Comparison of ENCODE assay signal across 8 mouse cellular contexts in the genomic region with DNA sequence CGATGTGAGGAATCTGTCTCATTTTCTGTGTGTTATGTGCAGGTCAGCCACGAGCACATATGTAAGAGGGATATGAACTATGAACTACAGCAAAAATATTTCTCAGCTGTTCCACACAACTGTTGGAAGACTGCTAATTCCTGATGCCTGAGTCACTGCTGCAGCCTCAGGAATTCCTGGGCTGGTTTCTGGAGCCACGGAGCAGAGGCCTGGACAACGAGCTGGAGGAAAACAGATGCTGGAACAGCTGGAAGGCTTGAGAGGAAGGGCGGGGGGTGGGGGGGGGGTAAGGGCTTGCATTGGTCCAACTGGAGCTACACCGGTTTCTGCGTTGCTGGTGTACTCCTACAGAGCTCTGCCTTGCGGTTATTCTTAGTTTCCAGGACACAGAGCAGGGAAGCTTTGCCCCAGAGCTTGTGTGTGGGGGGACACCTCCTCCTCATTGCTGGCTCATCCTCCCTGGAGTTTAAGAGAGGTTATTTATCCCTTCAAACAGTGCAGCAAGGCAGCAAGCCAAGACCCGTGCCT. TPM values are rescaled to one million over a fixed set of nuclear protein-coding genes. Genes with fewer than 3 reads are reported as not detected.
A peak's percentile ranks its signal among the peaks of the same experiment; 100 is the strongest.
DNase-seq lines count a peak whose midpoint lies in the region; ATAC-seq and TF ChIP-seq lines count a peak whose summit lies in the region.

No protein-coding gene starts in this region.

- no peak overlapping the region for H3K4me3 ChIP-seq in embryonic facial prominence, embryonic 11.5 days (ENCODE audit: low read depth, low read length)
- no peak overlapping the region for H3K4me3 ChIP-seq in heart, postnatal 0 days (ENCODE audit: low read depth, low read length)
- no peak overlapping the region for H3K4me3 ChIP-seq in limb, embryonic 11.5 days (ENCODE audit: low read depth, low read length)
- H3K4me3 ChIP-seq in stomach, embryonic 16.5 days (replicated peaks; ENCODE audit: low read length) = no peak overlapping the region
- H3K4me3 ChIP-seq in forebrain, embryonic 14.5 days (ENCODE audit: low read depth, low read length) = no peak overlapping the region

- no peak for TF ChIP-seq CTCF in heart, postnatal 0 days (IDR thresholded peaks at IDR 0.05; ENCODE audit: low read depth)

- no peak overlapping the region for H3K4me2 ChIP-seq in embryonic facial prominence, embryonic 11.5 days (ENCODE audit: low read depth, low read length)
- H3K4me2 ChIP-seq in heart, postnatal 0 days (ENCODE audit: low read depth, low read length) = peak overlapping the region; percentile 31; the same call in 1 of the 2 replicates
- H3K4me2 ChIP-seq in limb, embryonic 11.5 days (ENCODE audit: low read depth, severe bottlenecking) = no peak overlapping the region; the same call in 1 of the 2 replicates
- H3K4me2 ChIP-seq in stomach, embryonic 16.5 days (ENCODE audit: low read depth, low read length) = 0 out of 2 replicates have a peak overlapping the region, but pooled peaks have one; percentile 17
- no peak overlapping the region for H3K4me2 ChIP-seq in forebrain, embryonic 14.5 days (ENCODE audit: low read length)

- no peaks in the 10 kb centered on the region for H3K4me1 ChIP-seq in embryonic facial prominence, embryonic 11.5 days (ENCODE audit: control insufficient read depth, insufficient read depth, low read length)
- H3K4me1 ChIP-seq in heart, postnatal 0 days (ENCODE audit: control insufficient read depth, insufficient read depth) = no peaks in the 10 kb centered on the region
- H3K4me1 ChIP-seq in limb, embryonic 11.5 days (ENCODE audit: control insufficient read depth, insufficient read depth, low read length) = peaks cover 7% of the 10 kb centered on the region
- peaks cover 27% of the 10 kb centered on the region for H3K4me1 ChIP-seq in stomach, embryonic 16.5 days (ENCODE audit: control insufficient read depth, insufficient read depth, low read length)
- no peaks in the 10 kb centered on the region for H3K4me1 ChIP-seq in forebrain, embryonic 14.5 days (ENCODE audit: control insufficient read depth, insufficient read depth, low read length)

- H3K9me3 ChIP-seq in embryonic facial prominence, embryonic 11.5 days (replicated peaks; ENCODE audit: control insufficient read depth, low read length) = no peaks in the 10 kb centered on the region
- H3K9me3 ChIP-seq in heart, postnatal 0 days (replicated peaks; ENCODE audit: control insufficient read depth, low read length) = no peaks in the 10 kb centered on the region
- no peaks in the 10 kb centered on the region for H3K9me3 ChIP-seq in limb, embryonic 11.5 days (ENCODE audit: control insufficient read depth, low read length)
- H3K9me3 ChIP-seq in stomach, embryonic 16.5 days (replicated peaks; ENCODE audit: control insufficient read depth, low read length) = no peaks in the 10 kb centered on the region
- H3K9me3 ChIP-seq in forebrain, embryonic 14.5 days (replicated peaks; ENCODE audit: control insufficient read depth, low read length) = no peaks in the 10 kb centered on the region

- no peak; the same call in 1 of the 2 replicates for TF ChIP-seq EP300 in heart, postnatal 0 days (IDR thresholded peaks at IDR 0.05; ENCODE audit: low read depth)

- intact Hi-C loops in left cerebral cortex, postnatal 4 days (cut with DNase I) = no loop called here

- H3K36me3 ChIP-seq in embryonic facial prominence, embryonic 11.5 days (replicated peaks; ENCODE audit: control insufficient read depth, insufficient read depth, low read depth, low read length) = no peaks in the 10 kb centered on the region
- H3K36me3 ChIP-seq in heart, postnatal 0 days (replicated peaks; ENCODE audit: control insufficient read depth, insufficient read depth, low read length) = no peaks in the 10 kb centered on the region
- H3K36me3 ChIP-seq in limb, embryonic 11.5 days (ENCODE audit: control insufficient read depth, insufficient read depth, low read length) = no peaks in the 10 kb centered on the region
- H3K36me3 ChIP-seq in stomach, embryonic 16.5 days (ENCODE audit: control insufficient read depth, insufficient read depth, low read length) = no peaks in the 10 kb centered on the region
- H3K36me3 ChIP-seq in forebrain, embryonic 14.5 days (ENCODE audit: control insufficient read depth, insufficient read depth, low read length) = no peaks in the 10 kb centered on the region

- H3K27me3 ChIP-seq in embryonic facial prominence, embryonic 11.5 days (ENCODE audit: control insufficient read depth, insufficient read depth, low read length) = no peaks in the 10 kb centered on the region
- H3K27me3 ChIP-seq in heart, postnatal 0 days (ENCODE audit: control insufficient read depth, insufficient read depth, low read length) = no peaks in the 10 kb centered on the region
- no peaks in the 10 kb centered on the region for H3K27me3 ChIP-seq in limb, embryonic 11.5 days (ENCODE audit: control insufficient read depth, insufficient read depth, low read length)
- no peaks in the 10 kb centered on the region for H3K27me3 ChIP-seq in stomach, embryonic 16.5 days (ENCODE audit: control insufficient read depth, insufficient read depth, low read length)
- no peaks in the 10 kb centered on the region for H3K27me3 ChIP-seq in forebrain, embryonic 14.5 days (replicated peaks; ENCODE audit: control insufficient read depth, insufficient read depth, low read length)

- WGBS in embryonic facial prominence, embryonic 11.5 days = 27% methylated on average over 9 of the region's 9 CpGs
- WGBS in heart, postnatal 0 days = 10% methylated on average over 9 of the region's 9 CpGs
- 22% methylated on average over 9 of the region's 9 CpGs for WGBS in limb, embryonic 11.5 days
- 21% methylated on average over 9 of the region's 9 CpGs for WGBS in stomach, embryonic 16.5 days
- 56% methylated on average over 9 of the region's 9 CpGs for WGBS in forebrain, embryonic 14.5 days

- peak; percentile 52 for ATAC-seq in embryonic facial prominence, embryonic 11.5 days (replicated peaks; ENCODE audit: insufficient number of reproducible peaks, low FRiP score, low TSS enrichment, low read depth)
- peak; percentile 83 for ATAC-seq in heart, postnatal 0 days (ENCODE audit: insufficient read depth, low read depth)
- ATAC-seq in limb, embryonic 11.5 days (ENCODE audit: insufficient number of reproducible peaks, low FRiP score, low TSS enrichment, low read depth) = peak; percentile 86
- peak; percentile 86 for ATAC-seq in stomach, embryonic 16.5 days (ENCODE audit: insufficient read depth, low FRiP score)
- ATAC-seq in forebrain, embryonic 14.5 days = no peak

- DNase-seq in left cerebral cortex, adult 11 months (ENCODE audit: low spot score) = peak; percentile 18
- DNase-seq in left cerebral cortex, postnatal 4 days = no peak
- peak; percentile 68 for DNase-seq in embryonic facial prominence, embryonic 11.5 days (ENCODE audit: low spot score)
- DNase-seq in heart, postnatal 0 days (ENCODE audit: low spot score) = peak; percentile 75
- DNase-seq in limb, embryonic 11.5 days (ENCODE audit: low spot score) = peak; percentile 64
- no peak for DNase-seq in forebrain, embryonic 14.5 days (ENCODE audit: low spot score)
- DNase-seq in retina, embryonic 14.5 days (ENCODE audit: low spot score) = no peak

- peak overlapping the region; percentile 52 for H3K27ac ChIP-seq in embryonic facial prominence, embryonic 11.5 days (replicated peaks; ENCODE audit: low read depth, low read length)
- H3K27ac ChIP-seq in heart, postnatal 0 days (ENCODE audit: low read depth) = peak overlapping the region; percentile 67
- H3K27ac ChIP-seq in limb, embryonic 11.5 days (replicated peaks; ENCODE audit: low read depth, low read length) = peak overlapping the region; percentile 21; the same call in 1 of the 2 replicates
- H3K27ac ChIP-seq in stomach, embryonic 16.5 days (ENCODE audit: low read length) = peak overlapping the region; percentile 84
- no peak overlapping the region for H3K27ac ChIP-seq in forebrain, embryonic 14.5 days (ENCODE audit: low read depth, low read length)

- peak overlapping the region; percentile 13; the same call in 1 of the 2 replicates for H3K9ac ChIP-seq in embryonic facial prominence, embryonic 11.5 days (replicated peaks; ENCODE audit: low read length)
- no peak overlapping the region for H3K9ac ChIP-seq in heart, postnatal 0 days (replicated peaks; ENCODE audit: low read depth, low read length)
- H3K9ac ChIP-seq in limb, embryonic 11.5 days (ENCODE audit: low read length) = no peak overlapping the region
- H3K9ac ChIP-seq in stomach, embryonic 16.5 days (ENCODE audit: low read length) = peak overlapping the region; percentile 44; the same call in 1 of the 2 replicates
- H3K9ac ChIP-seq in forebrain, embryonic 14.5 days (ENCODE audit: low read length) = no peak overlapping the region

RNA-seq across cellular contexts. Expression of a gene that starts 22.6 kb away (rescaled TPM):
- total RNA-seq in left cerebral cortex, postnatal 4 days (2021) = 1,000 to 10,000 TPM; 2,786 to 2,903 TPM
- polyA plus RNA-seq in embryonic facial prominence, embryonic 11.5 days (2014; fragmentation: Nextera tagmentation; extraction: Ambion mirVana) = 3,323 and 3,355 TPM in 2 replicates
- total RNA-seq in heart, postnatal 0 days (2014; rRNA removed; ENCODE audit: low replicate concordance) = 43.7 and 63.7 TPM in 2 replicates
- 1,264 and 1,367 TPM in 2 replicates for polyA plus RNA-seq in heart, postnatal 0 days (2015; fragmentation: Nextera tagmentation; extraction: Ambion mirVana)
- 3,502 and 3,578 TPM in 2 replicates for polyA plus RNA-seq in limb, embryonic 11.5 days (2014; fragmentation: Nextera tagmentation; extraction: Ambion mirVana)
- polyA plus RNA-seq in stomach, embryonic 16.5 days (2015; fragmentation: Nextera tagmentation; extraction: Ambion mirVana) = 1,289 and 1,748 TPM in 2 replicates
- 4,907 and 5,462 TPM in 2 replicates for polyA plus RNA-seq in forebrain, embryonic 14.5 days (2014; fragmentation: Nextera tagmentation; extraction: Ambion mirVana)

Comparison
In these comparisons a context has a peak if more than half of its experiments do, and no peak if none do; other contexts are left out.
1. DNase-seq: peak in left cerebral cortex, adult 11 months (single experiment), embryonic facial prominence, embryonic 11.5 days (single experiment), heart, postnatal 0 days (single experiment) and limb, embryonic 11.5 days (single experiment); none in left cerebral cortex, postnatal 4 days (single experiment), forebrain, embryonic 14.5 days (single experiment) and retina, embryonic 14.5 days (single experiment).
2. H3K4me2 ChIP-seq: peak in heart, postnatal 0 days (single experiment) and stomach, embryonic 16.5 days (single experiment); none in embryonic facial prominence, embryonic 11.5 days (single experiment), limb, embryonic 11.5 days (single experiment) and forebrain, embryonic 14.5 days (single experiment).
3. H3K9ac ChIP-seq: peak in embryonic facial prominence, embryonic 11.5 days (single experiment) and stomach, embryonic 16.5 days (single experiment); none in heart, postnatal 0 days (single experiment), limb, embryonic 11.5 days (single experiment) and forebrain, embryonic 14.5 days (single experiment).